Mouse (Mus musculus) lung, embryonic 15.5 days (tissue): ENCODE measurements around the gene Malrd1. TPM values are rescaled to one million over a fixed set of nuclear protein-coding genes. Genes with fewer than 3 reads are reported as not detected.

ENCODE experiments used
- ATAC-seq: fragments of 200-750 bp; cut with Nextera tagmentation; 2 replicates; pipeline ENCODE4 v1.8.0; 2017; ENCODE audit warnings: moderate number of reproducible peaks, borderline replicate concordance; ENCODE audit not compliant: low FRiP score, low TSS enrichment; ENCODE audit errors: extremely low read depth
- H3K27ac ChIP-seq: fragments of 300-500 bp; sonication (generic); 2 replicates; pipeline ENCODE4 v1.5.1; 2015; ENCODE audit warnings: moderate library complexity, mild to moderate bottlenecking, inconsistent platforms
- H3K27me3 ChIP-seq: fragments of 300-500 bp; sonication (generic); 2 replicates; pipeline ENCODE4 v1.6.1; 2015; ENCODE audit warnings: inconsistent platforms
- H3K36me3 ChIP-seq: fragments of 300-500 bp; sonication (generic); 2 replicates; pipeline ENCODE4 v1.6.1; 2015; ENCODE audit warnings: inconsistent platforms
- H3K4me1 ChIP-seq: fragments of 300-500 bp; sonication (generic); 2 replicates; pipeline ENCODE4 v1.6.1; 2015; ENCODE audit warnings: inconsistent platforms
- H3K4me2 ChIP-seq: fragments of 300-500 bp; sonication (generic); 2 replicates; pipeline ENCODE4 v1.6.1; 2015; ENCODE audit warnings: inconsistent platforms, mild to moderate bottlenecking, moderate library complexity
- H3K4me3 ChIP-seq: fragments of 300-500 bp; sonication (generic); 2 replicates; pipeline ENCODE4 v1.5.1; 2015; ENCODE audit warnings: mild to moderate bottlenecking, inconsistent platforms
- H3K9ac ChIP-seq: fragments of 300-500 bp; sonication (generic); 2 replicates; pipeline ENCODE4 v1.6.1; 2015; ENCODE audit warnings: inconsistent platforms
- H3K9me3 ChIP-seq: fragments of 300-500 bp; sonication (generic); 2 replicates; pipeline ENCODE4 v1.6.1; 2016; ENCODE audit warnings: inconsistent platforms
- WGBS: fragments of 180-500 bp; shearing (Covaris S2); methylation state at CpG from one replicate; pipeline ENCODE4 v1.1.7; 2015; 5-methylcytosine and 5-hydroxymethylcytosine counted together
- polyA plus RNA-seq: library from polyadenylated mRNA; unstranded; fragments of >200 nt; fragmentation: Nextera tagmentation; extraction: Ambion mirVana; gene quantifications from 2 replicates; pipeline ENCODE4 v1.2.1, GENCODE M21; 2015

Gene Malrd1
- polyA plus RNA-seq, 1 experiment from 2014 or later = not detected

- 42% methylated on average over 3 of the region's 3 CpGs for WGBS
- ATAC-seq = no peak
Observed at GRCm38 (mm10) chr2:16110696-16111095, 584.4 kb downstream of the Malrd1 start.

DNA sequence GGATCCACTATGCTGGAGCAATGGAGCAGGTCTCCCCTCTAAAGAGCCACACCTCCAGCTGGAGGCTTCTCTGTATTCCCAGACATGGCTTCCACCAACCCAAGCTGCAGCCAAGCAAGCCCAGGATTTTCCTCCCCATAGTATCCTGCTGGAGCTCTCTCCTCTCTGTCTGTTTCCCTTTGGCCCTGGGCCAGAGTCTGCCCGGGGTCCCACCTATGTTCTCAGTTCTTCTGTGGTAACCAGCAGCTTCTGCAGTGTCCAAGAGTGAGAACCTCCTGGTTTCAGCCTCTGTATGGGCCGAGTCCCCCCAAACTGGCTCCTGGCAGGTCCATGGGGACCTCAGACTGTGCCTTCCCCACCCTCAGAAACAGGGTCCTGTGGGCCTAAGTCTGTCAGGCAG is 587.1 kb downstream of the Malrd1 start:
- 59% methylated on average over 2 of the region's 2 CpGs for WGBS

More at GRCm38 (mm10) chr2:16110696-16111095, 584.4 kb downstream of the Malrd1 start:
- Histone ChIP-seq H3K9ac (no peak overlapping the region), H3K4me1 (no peaks in the 10 kb centered on the region), H3K4me2 (no peak overlapping the region), H3K27ac (no peak overlapping the region), H3K36me3 (no peaks in the 10 kb centered on the region), H3K4me3 (no peak overlapping the region), H3K27me3 (no peaks in the 10 kb centered on the region), H3K9me3 (no peaks in the 10 kb centered on the region)

DNA sequence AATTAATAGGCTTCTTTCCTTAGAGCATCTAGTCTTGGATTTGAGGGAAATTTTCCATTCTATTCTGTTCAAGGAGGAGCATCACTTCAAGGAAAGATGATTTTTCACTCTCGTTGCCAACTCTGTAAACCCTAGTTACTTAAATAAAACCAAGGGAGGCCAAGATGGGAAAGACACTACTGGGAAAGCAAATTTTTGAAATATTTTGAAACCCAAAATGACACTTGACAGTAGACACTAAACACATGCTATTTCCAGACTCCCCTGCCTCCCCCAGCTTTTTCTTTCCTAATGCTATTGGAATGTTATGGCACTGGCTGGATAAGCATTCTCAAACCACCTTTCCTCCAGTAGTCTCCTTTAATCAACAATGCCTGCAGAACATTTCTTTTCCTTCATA is 621.7 kb downstream of the Malrd1 start:
- ATAC-seq = peak; percentile 65; the same call in 1 of the 2 replicates
- H3K27ac ChIP-seq = 0 out of 2 replicates have a peak overlapping the region, but pooled peaks have one; percentile 10
- H3K9me3 ChIP-seq = no peaks in the 10 kb centered on the region
- no peak overlapping the region for H3K4me3 ChIP-seq
- H3K4me2 ChIP-seq = no peak overlapping the region
- no peaks in the 10 kb centered on the region for H3K36me3 ChIP-seq
- H3K27me3 ChIP-seq = no peaks in the 10 kb centered on the region
- H3K9ac ChIP-seq = no peak overlapping the region
- H3K4me1 ChIP-seq = no peaks in the 10 kb centered on the region
- 33% methylated on average over 1 of the region's 1 CpGs for WGBS

More for the DNA sequence above, 587.1 kb downstream of the Malrd1 start:
- no peak overlapping the region for H3K4me2 ChIP-seq
- H3K9ac ChIP-seq = no peak overlapping the region
- no peaks in the 10 kb centered on the region for H3K9me3 ChIP-seq
- no peaks in the 10 kb centered on the region for H3K27me3 ChIP-seq
- no peak overlapping the region for H3K27ac ChIP-seq
- H3K4me3 ChIP-seq = no peak overlapping the region
- no peak for ATAC-seq
- H3K4me1 ChIP-seq = no peaks in the 10 kb centered on the region
- H3K36me3 ChIP-seq = no peaks in the 10 kb centered on the region

DNA sequence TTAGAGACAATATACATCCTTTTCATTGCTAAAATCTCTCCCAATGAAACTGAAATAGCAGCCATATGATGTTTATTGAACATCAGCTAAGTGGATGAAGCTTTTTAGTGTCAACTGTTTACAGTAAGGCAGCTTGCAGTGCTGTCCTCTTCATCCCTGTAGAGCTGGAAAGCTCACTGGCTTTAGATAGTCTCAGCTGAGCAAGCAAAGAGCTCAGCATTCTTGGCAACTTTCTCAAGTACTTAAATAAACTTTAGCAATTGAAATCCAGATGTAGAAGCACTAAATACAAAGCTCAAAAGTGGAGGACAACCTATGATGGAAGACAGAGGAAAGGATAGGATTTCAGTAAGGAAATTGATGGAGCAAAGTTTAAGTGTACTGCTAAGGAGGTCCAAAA is 626.3 kb downstream of the Malrd1 start:
- H3K4me1 ChIP-seq = no peaks in the 10 kb centered on the region
- H3K4me2 ChIP-seq = no peak overlapping the region
- no peaks in the 10 kb centered on the region for H3K27me3 ChIP-seq
- no peak overlapping the region for H3K9ac ChIP-seq
- H3K36me3 ChIP-seq = no peaks in the 10 kb centered on the region
- no peak for ATAC-seq
- H3K4me3 ChIP-seq = no peak overlapping the region
- no peak overlapping the region for H3K27ac ChIP-seq
- no peaks in the 10 kb centered on the region for H3K9me3 ChIP-seq

- no peaks in the 10 kb centered on the region for H3K9me3 ChIP-seq
- H3K9ac ChIP-seq = no peak overlapping the region
Observed at GRCm38 (mm10) chr2:16163246-16163989, 637.1 kb downstream of the Malrd1 start.

DNA sequence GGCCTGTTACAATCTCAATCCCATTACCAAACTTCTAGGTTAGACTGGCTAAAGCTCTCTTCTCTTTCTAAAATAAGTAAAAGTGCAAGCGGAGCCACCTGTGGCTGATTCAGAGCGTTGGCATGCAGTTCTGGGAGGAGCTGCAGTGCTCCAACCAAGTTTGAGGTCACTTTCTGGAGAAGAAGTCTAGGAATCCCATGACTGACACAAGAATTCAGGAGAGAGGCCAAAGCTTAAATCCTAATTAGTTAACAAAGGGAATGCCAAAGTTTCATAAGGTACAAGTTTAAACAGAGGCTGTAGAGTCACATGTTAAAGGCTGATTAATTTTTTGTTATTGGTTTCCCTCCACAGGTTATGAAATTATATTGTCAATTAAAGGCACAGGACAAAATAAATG is 642.3 kb downstream of the Malrd1 start:
- Histone ChIP-seq H3K27ac (no peak overlapping the region), H3K4me2 (no peak overlapping the region), H3K36me3 (no peaks in the 10 kb centered on the region), H3K9ac (no peak overlapping the region), H3K9me3 (no peaks in the 10 kb centered on the region), H3K4me3 (no peak overlapping the region), H3K27me3 (no peaks in the 10 kb centered on the region), H3K4me1 (no peaks in the 10 kb centered on the region)
- WGBS = 58% methylated on average over 2 of the region's 2 CpGs
- ATAC-seq = no peak

More at GRCm38 (mm10) chr2:16163246-16163989, 637.1 kb downstream of the Malrd1 start:
- Histone ChIP-seq H3K27me3 (no peaks in the 10 kb centered on the region), H3K36me3 (no peaks in the 10 kb centered on the region), H3K27ac (no peak overlapping the region), H3K4me2 (no peak overlapping the region), H3K4me1 (no peaks in the 10 kb centered on the region), H3K4me3 (no peak overlapping the region)
- 71% methylated on average over 5 of the region's 5 CpGs for WGBS
- no peak for ATAC-seq

DNA sequence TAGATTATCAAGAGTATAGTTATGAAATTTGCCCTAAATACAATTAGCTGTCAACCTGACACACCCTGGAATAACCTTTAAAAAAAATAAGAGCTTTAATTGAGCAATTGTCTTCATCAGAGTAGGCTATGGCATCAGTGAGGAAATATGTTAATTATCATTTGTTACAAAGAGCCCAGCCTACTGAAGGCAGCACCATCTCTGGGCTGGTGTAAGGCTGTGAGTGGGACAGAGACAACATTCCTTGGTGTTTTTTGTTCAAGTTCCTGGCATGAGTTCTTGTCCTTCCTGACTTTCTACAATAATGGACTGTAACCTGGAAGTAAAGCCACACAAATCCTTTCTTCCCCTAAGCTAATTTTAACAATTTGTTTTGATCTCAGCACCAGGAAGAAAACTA is 645.8 kb downstream of the Malrd1 start:
- H3K4me2 ChIP-seq = no peak overlapping the region
- H3K4me1 ChIP-seq = no peaks in the 10 kb centered on the region
- H3K9me3 ChIP-seq = no peaks in the 10 kb centered on the region
- no peak for ATAC-seq
- H3K9ac ChIP-seq = no peak overlapping the region
- H3K27me3 ChIP-seq = no peaks in the 10 kb centered on the region
- H3K27ac ChIP-seq = no peak overlapping the region
- no peak overlapping the region for H3K4me3 ChIP-seq
- no peaks in the 10 kb centered on the region for H3K36me3 ChIP-seq

DNA sequence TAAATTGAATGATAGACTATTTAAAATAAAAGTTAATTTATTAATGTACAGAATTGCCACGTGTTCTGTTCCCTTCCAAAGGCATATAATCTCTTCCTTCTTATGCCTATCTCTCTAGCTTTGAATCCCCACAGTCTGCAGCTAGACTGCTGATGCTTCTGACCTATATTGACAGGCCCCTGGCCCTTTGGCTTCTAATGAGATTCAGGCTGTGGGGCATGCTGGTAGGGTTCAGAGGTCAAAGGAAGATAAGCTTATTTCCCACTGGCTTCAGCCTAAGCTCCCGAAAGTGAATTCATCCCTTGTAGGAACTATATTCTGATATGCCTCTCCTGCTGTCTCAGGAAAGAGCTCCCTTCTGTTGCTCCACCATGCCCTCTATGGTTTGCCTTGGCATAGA is 647.1 kb downstream of the Malrd1 start:
- ATAC-seq = no peak
- H3K4me1 ChIP-seq = no peaks in the 10 kb centered on the region
- 39% methylated on average over 2 of the region's 2 CpGs for WGBS

GRCm38 (mm10) chr2:16182140-16182539 is 655.9 kb downstream of the Malrd1 start:
- Histone ChIP-seq H3K4me3 (no peak overlapping the region), H3K9ac (no peak overlapping the region), H3K4me1 (no peaks in the 10 kb centered on the region), H3K4me2 (no peak overlapping the region), H3K27ac (no peak overlapping the region), H3K36me3 (no peaks in the 10 kb centered on the region), H3K27me3 (no peaks in the 10 kb centered on the region), H3K9me3 (no peaks in the 10 kb centered on the region)
- ATAC-seq = no peak
- WGBS = 70% methylated on average over 2 of the region's 2 CpGs

More for the DNA sequence above, 647.1 kb downstream of the Malrd1 start:
- Histone ChIP-seq H3K36me3 (no peaks in the 10 kb centered on the region), H3K9ac (no peak overlapping the region), H3K27ac (no peak overlapping the region), H3K4me3 (no peak overlapping the region), H3K9me3 (no peaks in the 10 kb centered on the region), H3K4me2 (no peak overlapping the region), H3K27me3 (no peaks in the 10 kb centered on the region)

GRCm38 (mm10) chr2:16183158-16183557 is 656.9 kb downstream of the Malrd1 start:
- H3K4me3 ChIP-seq = no peak overlapping the region
- no peaks in the 10 kb centered on the region for H3K27me3 ChIP-seq
- H3K4me1 ChIP-seq = no peaks in the 10 kb centered on the region
- H3K4me2 ChIP-seq = no peak overlapping the region
- no peaks in the 10 kb centered on the region for H3K36me3 ChIP-seq
- H3K9me3 ChIP-seq = no peaks in the 10 kb centered on the region
- WGBS = 78% methylated on average over 2 of the region's 2 CpGs
- ATAC-seq = no peak
- H3K9ac ChIP-seq = no peak overlapping the region
- no peak overlapping the region for H3K27ac ChIP-seq

DNA sequence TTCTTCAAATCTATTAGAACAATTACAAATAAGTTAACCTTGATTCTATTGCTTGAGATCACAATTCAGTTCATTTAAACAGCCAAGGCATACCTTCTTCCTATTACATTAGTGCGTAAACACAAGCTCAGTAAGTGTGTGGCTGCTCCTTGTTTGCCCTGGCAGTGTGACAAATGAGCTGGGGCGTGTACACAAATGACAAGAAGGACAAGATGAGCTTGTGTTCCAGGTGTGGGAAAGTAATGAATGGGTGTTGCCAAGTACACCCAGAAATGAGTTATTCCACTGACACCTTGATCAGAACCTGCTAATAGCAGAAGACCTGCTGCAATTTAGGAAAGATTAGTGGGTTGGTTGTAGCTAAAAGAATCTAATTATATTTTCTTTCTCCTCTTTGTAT is 683.7 kb downstream of the Malrd1 start:
- H3K4me1 ChIP-seq = no peaks in the 10 kb centered on the region
- 48% methylated on average over 2 of the region's 2 CpGs for WGBS
- ATAC-seq = no peak
- no peaks in the 10 kb centered on the region for H3K9me3 ChIP-seq
- H3K36me3 ChIP-seq = no peaks in the 10 kb centered on the region
- no peaks in the 10 kb centered on the region for H3K27me3 ChIP-seq
- no peak overlapping the region for H3K4me2 ChIP-seq
- H3K27ac ChIP-seq = no peak overlapping the region
- no peak overlapping the region for H3K4me3 ChIP-seq
- no peak overlapping the region for H3K9ac ChIP-seq

GRCm38 (mm10) chr2:16212752-16213151 is 686.5 kb downstream of the Malrd1 start:
- Histone ChIP-seq H3K9me3 (no peaks in the 10 kb centered on the region), H3K27me3 (no peaks in the 10 kb centered on the region), H3K4me2 (no peak overlapping the region), H3K36me3 (no peaks in the 10 kb centered on the region), H3K27ac (no peak overlapping the region), H3K4me1 (no peaks in the 10 kb centered on the region), H3K9ac (no peak overlapping the region), H3K4me3 (no peak overlapping the region)
- ATAC-seq = no peak

DNA sequence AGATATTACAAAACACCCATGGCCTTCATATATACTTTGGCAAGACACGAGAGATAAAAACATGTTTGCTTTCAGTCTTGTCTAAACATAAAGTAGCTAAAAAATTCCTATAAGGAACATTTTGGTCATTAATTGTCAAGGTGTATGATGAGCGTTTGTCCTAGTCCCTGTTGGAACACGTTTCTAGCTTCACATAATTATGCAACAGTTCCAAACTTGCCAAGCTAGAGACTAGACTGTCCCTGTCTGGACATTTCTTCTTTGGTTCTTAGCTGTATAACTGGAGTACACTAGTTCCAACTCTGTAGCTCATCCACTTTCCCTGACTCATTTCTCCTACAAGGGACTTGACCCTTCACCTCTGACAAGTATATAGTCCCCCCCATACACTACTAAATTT is 687.8 kb downstream of the Malrd1 start:
- 67% methylated on average over 3 of the region's 3 CpGs for WGBS

More for the DNA sequence above, 687.8 kb downstream of the Malrd1 start:
- H3K4me3 ChIP-seq = no peak overlapping the region
- H3K27me3 ChIP-seq = no peaks in the 10 kb centered on the region
- H3K4me1 ChIP-seq = no peaks in the 10 kb centered on the region
- H3K9ac ChIP-seq = no peak overlapping the region
- no peaks in the 10 kb centered on the region for H3K9me3 ChIP-seq
- no peak for ATAC-seq
- no peak overlapping the region for H3K27ac ChIP-seq
- no peaks in the 10 kb centered on the region for H3K36me3 ChIP-seq
- no peak overlapping the region for H3K4me2 ChIP-seq
